Mouse (Mus musculus) MEL (cell line): Measurements from ENCODE around the gene Ltbp2. TPM values are rescaled to one million over a fixed set of nuclear protein-coding genes. Genes with fewer than 3 reads are reported as not detected.

Source experiments
- DNase-seq: peaks from one replicate; pipeline ENCODE4 v3.0.0; 2011; ENCODE audit warnings: low read depth, low spot score
- H3K27ac ChIP-seq: 2 replicates; pipeline ENCODE4 v1.5.1; 2012; ENCODE audit warnings: low read depth, mild to moderate bottlenecking, control low read depth, low read length, moderate library complexity; ENCODE audit not compliant: control insufficient read depth
- H3K27me3 ChIP-seq, 2 experiments: fragments of 150-350 bp in 1 of 2; sonication (generic) in 1 of 2; 2 replicates each; pipeline ENCODE4 v1.6.1; 2012; ENCODE audit warnings: low read length in 2 of 2, mild to moderate bottlenecking in 2 of 2, improper control_type of control experiment in 1 of 2, moderate library complexity in 1 of 2; ENCODE audit not compliant: insufficient read depth in 2 of 2, control insufficient read depth in 1 of 2
- H3K36me3 ChIP-seq, 2 experiments: 2 replicates each; pipeline ENCODE4 v1.6.1; 2012 to 2014; ENCODE audit warnings: low read length in 2 of 2, improper control_type of control experiment in 1 of 2, inconsistent platforms in 1 of 2, mild to moderate bottlenecking in 1 of 2; ENCODE audit not compliant: insufficient read depth in 2 of 2, control insufficient read depth in 1 of 2
- H3K4me1 ChIP-seq, 2 experiments: fragments of 150-350 bp in 1 of 2; sonication (generic) in 1 of 2; 2 replicates each; pipeline ENCODE4 v1.6.1; 2012; ENCODE audit warnings: low read length in 2 of 2, improper control_type of control experiment in 1 of 2, mild to moderate bottlenecking in 1 of 2; ENCODE audit not compliant: insufficient read depth in 2 of 2, control insufficient read depth in 1 of 2
- H3K4me3 ChIP-seq, 2 experiments: fragments of 150-350 bp in 1 of 2; sonication (generic) in 1 of 2; 2 replicates each; pipeline ENCODE4 v1.5.1; 2012; ENCODE audit warnings: low read depth in 2 of 2, low read length in 2 of 2, mild to moderate bottlenecking in 2 of 2, moderate library complexity in 2 of 2, control low read depth in 1 of 2, improper control_type of control experiment in 1 of 2; ENCODE audit not compliant: control insufficient read depth in 1 of 2, insufficient read depth in 1 of 2
- H3K79me2 ChIP-seq: 2 replicates; pipeline ENCODE4 v1.6.1; 2012; ENCODE audit warnings: mild to moderate bottlenecking, low read length, moderate library complexity; ENCODE audit not compliant: control insufficient read depth, poor library complexity, insufficient read depth
- H3K9ac ChIP-seq: 2 replicates; pipeline ENCODE4 v1.6.1; 2012; ENCODE audit warnings: low read depth, mild to moderate bottlenecking, control low read depth, low read length, moderate library complexity; ENCODE audit not compliant: control insufficient read depth, poor library complexity, severe bottlenecking
- H3K9me3 ChIP-seq: fragments of 150-350 bp; sonication (generic); replicated peaks from 2 replicates; pipeline ENCODE4 v1.6.1; 2012; ENCODE audit warnings: mild to moderate bottlenecking, low read length, improper control_type of control experiment, moderate library complexity; ENCODE audit not compliant: insufficient read depth
- BHLHE40 ChIP-seq: IDR thresholded peaks from 2 replicates; pipeline ENCODE4 v1.6.1; 2012; ENCODE audit warnings: low read depth, mild to moderate bottlenecking, inconsistent platforms, low read length, improper control_type of control experiment, borderline replicate concordance
- EP300 ChIP-seq, 2 experiments: IDR thresholded peaks; 2 replicates each; pipeline ENCODE4 v1.6.1; 2011; ENCODE audit warnings: improper control_type of control experiment in 2 of 2, low read length in 2 of 2, low read depth in 1 of 2, mild to moderate bottlenecking in 1 of 2
- ETS1 ChIP-seq: IDR thresholded peaks from 2 replicates; pipeline ENCODE4 v1.6.1; 2012; ENCODE audit warnings: low read depth, mild to moderate bottlenecking, inconsistent platforms, low read length, improper control_type of control experiment, moderate library complexity
- GATA1 ChIP-seq: IDR thresholded peaks from 2 replicates; pipeline ENCODE4 v1.6.1; 2011; ENCODE audit warnings: low read depth, low read length, improper control_type of control experiment
- HCFC1 ChIP-seq: IDR thresholded peaks from 2 replicates; pipeline ENCODE4 v1.6.1; 2012; ENCODE audit warnings: low read depth, mild to moderate bottlenecking, inconsistent platforms, low read length, improper control_type of control experiment, moderate library complexity
- KAT2A ChIP-seq: conservative IDR thresholded peaks from 2 replicates; pipeline ENCODE4 v1.6.1; 2012; ENCODE audit warnings: low read depth, low read length, improper control_type of control experiment, inconsistent platforms
- MAX ChIP-seq: IDR thresholded peaks from 2 replicates; pipeline ENCODE4 v1.6.1; 2011; ENCODE audit warnings: low read length, improper control_type of control experiment
- MAZ ChIP-seq: IDR thresholded peaks from 2 replicates; pipeline ENCODE4 v1.6.1; 2012; ENCODE audit warnings: low read depth, mild to moderate bottlenecking, inconsistent platforms, low read length, improper control_type of control experiment
- MEF2A ChIP-seq: IDR thresholded peaks from 2 replicates; pipeline ENCODE4 v1.6.1; 2014; ENCODE audit warnings: low read depth, mild to moderate bottlenecking, inconsistent platforms, low read length, improper control_type of control experiment; ENCODE audit not compliant: poor library complexity, insufficient replicate concordance, severe bottlenecking; ENCODE audit errors: extremely low read depth
- MXI1 ChIP-seq: IDR thresholded peaks from 2 replicates; pipeline ENCODE4 v1.6.1; 2011; ENCODE audit warnings: mild to moderate bottlenecking, low read depth, low read length, improper control_type of control experiment
- MYC ChIP-seq: IDR thresholded peaks from 2 replicates; pipeline ENCODE4 v1.6.1; 2011; ENCODE audit warnings: low read depth, mild to moderate bottlenecking, low read length, improper control_type of control experiment, moderate library complexity
- POLR2A ChIP-seq, 2 experiments: IDR thresholded peaks; 2 replicates each; pipeline ENCODE4 v1.6.1; 2011 to 2012; ENCODE audit warnings: low read length in 2 of 2, mild to moderate bottlenecking in 2 of 2, control low read depth in 1 of 2, improper control_type of control experiment in 1 of 2, low read depth in 1 of 2, moderate library complexity in 1 of 2; ENCODE audit not compliant: control insufficient read depth in 1 of 2, insufficient read depth in 1 of 2, poor library complexity in 1 of 2
- RCOR1 ChIP-seq: IDR thresholded peaks from 2 replicates; pipeline ENCODE4 v1.6.1; 2012; ENCODE audit warnings: low read depth, mild to moderate bottlenecking, inconsistent platforms, low read length, improper control_type of control experiment
- TAL1 ChIP-seq: IDR thresholded peaks from 2 replicates; pipeline ENCODE4 v1.6.1; 2012; ENCODE audit warnings: mild to moderate bottlenecking, inconsistent platforms, low read length, moderate library complexity, mixed read lengths
- TCF12 ChIP-seq: IDR thresholded peaks from 2 replicates; pipeline ENCODE4 v1.6.1; 2014; ENCODE audit warnings: low read depth, mild to moderate bottlenecking, inconsistent platforms, low read length, improper control_type of control experiment, moderate library complexity
- UBTF ChIP-seq: IDR thresholded peaks from 2 replicates; pipeline ENCODE4 v1.6.1; 2012; ENCODE audit warnings: low read depth, mild to moderate bottlenecking, inconsistent platforms, low read length, improper control_type of control experiment, moderate library complexity, borderline replicate concordance; ENCODE audit not compliant: insufficient read depth
- USF1 ChIP-seq: IDR thresholded peaks from 2 replicates; pipeline ENCODE4 v1.6.1; 2014; ENCODE audit warnings: low read depth, mild to moderate bottlenecking, inconsistent platforms, low read length, improper control_type of control experiment, moderate library complexity
- ZMIZ1 ChIP-seq: IDR thresholded peaks from 2 replicates; pipeline ENCODE4 v1.6.1; 2012; ENCODE audit warnings: low read depth, mild to moderate bottlenecking, inconsistent platforms, low read length, improper control_type of control experiment, moderate library complexity
- polyA plus RNA-seq, 2 experiments: library from polyadenylated mRNA; stranded (reverse) in 1 of 2; unstranded in 1 of 2; fragments of >175 nt in 1 of 2; fragments of >200 nt in 1 of 2; gene quantifications; 2 replicates each; pipeline versions ENCODE4 v1.2.1 to v1.2.4; 2012; ENCODE audit warnings: low replicate concordance in 2 of 2, low read depth in 1 of 2; ENCODE audit not compliant: insufficient read length in 2 of 2, insufficient read depth in 1 of 2, missing spikeins in 1 of 2
- total RNA-seq: library from RNA; depleted of rRNA; stranded (reverse); fragments of 300-350 nt; gene quantifications from 2 replicates; pipeline ENCODE4 v1.2.3, GENCODE M21; 2012

Gene Ltbp2
- total and polyA plus RNA-seq, 3 experiments, result 0.01 to 0.08 TPM; not detected in 1

GRCm38 (mm10) chr12:84854392-84855033, 21.8 kb downstream of the Ltbp2 start:
- H3K9ac ChIP-seq, result no peak overlapping the region
- H3K27me3 ChIP-seq, result no peaks in the 10 kb centered on the region; a peak in 1 of 4 replicates
- no peaks in the 10 kb centered on the region for H3K9me3 ChIP-seq
- DNase-seq, result peak; percentile 64
- peak overlapping the region; percentile 19; the same call in 1 of the 2 replicates for H3K27ac ChIP-seq
- H3K4me1 ChIP-seq, result peaks cover 15 to 20% of the 10 kb centered on the region in 2 experiments
- H3K79me2 ChIP-seq, result no peaks in the 10 kb centered on the region
- TF ChIP-seq EP300 (IDR thresholded peaks at IDR 0.05; ENCODE audit: low read depth in 1 of 2, low read length in 2 of 2), result peak; percentile 89 to 91
- peak; percentile 87 for TF ChIP-seq GATA1
- TF ChIP-seq KAT2A, result no peak
- peak; percentile 66; the same call in 1 of the 2 replicates for TF ChIP-seq RCOR1
- TF ChIP-seq TAL1, result peak; percentile 84
- peak; percentile 43; the same call in 1 of the 2 replicates for TF ChIP-seq ETS1
- peak; percentile 92 for TF ChIP-seq TCF12
- TF ChIP-seq MXI1, result peak; percentile 17; the same call in 1 of the 2 replicates
- TF ChIP-seq USF1, result no peak
- TF ChIP-seq MAX, result 0 out of 2 replicates have a peak, but pooled peaks have one; percentile 6
- no peak for TF ChIP-seq UBTF
- no peak for TF ChIP-seq MEF2A
- TF ChIP-seq MYC, result 0 out of 2 replicates have a peak, but pooled peaks have one; percentile 10
- H3K4me3 ChIP-seq, result no peak overlapping the region
- peaks cover 0 to 12% of the 10 kb centered on the region in 2 experiments; a peak in 2 of 4 replicates for H3K36me3 ChIP-seq

DNA sequence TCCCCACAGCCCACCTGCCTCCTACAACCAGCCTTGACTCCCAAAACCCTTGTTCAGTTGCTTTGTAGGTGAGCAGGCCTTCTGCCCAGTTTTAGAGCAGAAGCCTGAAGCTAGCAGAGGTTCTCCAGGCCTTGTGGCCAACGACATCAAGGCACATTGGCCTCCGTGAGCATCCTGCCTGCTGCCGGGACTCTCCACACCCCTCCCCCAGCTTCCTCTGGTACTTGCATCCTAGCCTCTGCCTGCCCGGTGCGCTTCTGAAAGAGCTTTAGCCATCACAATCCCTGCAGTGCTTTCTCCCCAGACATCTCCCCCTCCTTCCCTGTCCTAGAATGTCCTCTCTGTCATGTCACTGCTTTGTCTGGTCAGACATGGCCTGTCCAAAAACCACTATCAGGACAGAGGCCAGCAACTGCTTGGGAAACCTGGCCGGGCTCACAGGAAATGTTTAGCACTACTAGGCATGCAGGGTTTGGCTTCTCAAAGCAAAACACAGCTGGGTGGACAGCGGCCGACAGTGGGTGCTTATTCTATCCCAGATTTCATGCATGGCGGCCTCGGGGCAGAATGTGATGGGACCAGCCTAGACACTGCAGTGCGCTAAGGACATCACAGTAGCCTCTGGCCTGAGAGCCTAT, 24.8 kb downstream of the Ltbp2 start:
- no peak overlapping the region for H3K27ac ChIP-seq
- no peaks in the 10 kb centered on the region; a peak in 1 of 4 replicates for H3K27me3 ChIP-seq
- no peaks in the 10 kb centered on the region for H3K79me2 ChIP-seq
- no peak for TF ChIP-seq MAZ
- TF ChIP-seq EP300 (IDR thresholded peaks at IDR 0.05; ENCODE audit: low read depth in 1 of 2, low read length in 2 of 2), result no peak
- TF ChIP-seq POLR2A (IDR thresholded peaks at IDR 0.05; ENCODE audit: control insufficient read depth in 1 of 2, insufficient read depth in 1 of 2, low read depth in 1 of 2, low read length in 2 of 2, poor library complexity in 1 of 2), result no peak
- TF ChIP-seq HCFC1, result no peak
- TF ChIP-seq ZMIZ1, result no peak
- no peak for TF ChIP-seq BHLHE40
- peaks cover 0 to 12% of the 10 kb centered on the region in 2 experiments; a peak in 2 of 4 replicates for H3K36me3 ChIP-seq
- no peak overlapping the region for H3K4me3 ChIP-seq
- no peak for DNase-seq
- H3K4me1 ChIP-seq, result peaks cover 13 to 18% of the 10 kb centered on the region in 2 experiments
- no peak overlapping the region for H3K9ac ChIP-seq
- H3K9me3 ChIP-seq, result no peaks in the 10 kb centered on the region
